Mouse (Mus musculus): Measurements from ENCODE around the gene Atf7ip2. TPM values are rescaled to one million over a fixed set of nuclear protein-coding genes. Genes with fewer than 3 reads are reported as not detected.

The Atf7ip2 gene
- polyA plus RNA-seq (2021; fragmentation: Nextera tagmentation) = not detected in 2 replicates
- long read RNA-seq, experiment 1 = 0 reads
- long read RNA-seq, experiment 2 = 0 reads

DNA sequence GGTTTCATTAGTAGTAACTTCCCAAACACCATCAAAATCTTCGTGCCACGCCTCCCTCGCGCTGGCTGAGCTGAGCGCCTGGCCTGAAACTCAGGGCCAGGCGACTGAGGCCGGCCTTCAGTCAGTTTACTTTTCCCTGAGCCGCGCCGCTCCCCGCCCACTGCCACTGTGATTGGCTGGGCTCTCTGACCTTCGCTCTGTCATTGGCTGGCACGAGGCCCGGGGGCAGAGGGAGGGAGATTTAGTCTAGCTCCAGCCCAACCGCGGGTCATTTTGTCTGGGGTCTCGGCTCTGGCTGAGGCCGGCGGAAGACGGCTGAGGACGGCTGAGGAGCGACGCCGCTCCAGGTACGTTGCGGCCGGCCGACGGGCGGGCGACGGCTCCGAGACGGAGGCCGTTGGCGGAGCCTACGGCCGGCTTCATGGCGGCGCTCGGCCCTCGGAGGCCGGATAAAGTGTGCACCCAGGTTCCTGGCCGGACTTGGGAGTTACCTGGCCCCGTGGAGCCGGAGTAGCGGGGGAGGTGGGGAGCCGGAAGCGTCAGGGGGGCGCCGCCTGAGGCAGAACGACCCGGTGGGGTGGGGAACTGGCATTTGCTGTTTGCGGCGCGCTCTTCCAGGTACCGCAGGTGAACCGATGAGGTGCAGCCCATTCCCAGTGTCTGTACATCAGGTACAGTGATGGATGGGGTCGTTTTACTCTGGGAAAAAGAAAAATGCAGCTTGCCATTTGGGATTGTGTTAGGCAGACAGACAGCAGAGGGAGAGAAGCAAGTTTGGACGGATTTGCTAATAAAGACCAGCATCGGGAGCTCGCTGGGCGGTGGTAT lies at the start of gene Atf7ip2:
Atf7ip2 (plus strand) TSS at position 34 of the 828 bp plus-strand sequence.

DNA sequence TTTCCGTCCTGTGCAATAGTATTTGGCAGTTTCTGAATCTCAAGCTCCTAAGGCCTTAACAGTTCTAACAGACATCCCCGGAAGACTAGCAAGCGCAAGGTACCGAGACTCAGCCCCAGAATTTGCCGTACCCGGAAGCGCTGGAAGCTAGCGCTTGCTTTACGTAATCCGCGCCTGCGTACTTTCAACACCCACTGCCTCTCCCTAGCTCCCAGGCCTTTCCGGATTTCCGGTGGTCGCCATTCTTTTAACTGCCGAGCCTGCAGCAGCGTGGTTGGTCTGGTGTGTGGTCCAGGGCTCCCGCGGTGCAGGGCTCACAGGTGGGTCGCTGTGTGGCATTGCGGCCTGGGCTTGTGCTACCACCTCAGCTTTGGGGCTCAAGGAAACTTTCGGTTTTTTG lies 22.5 kb upstream of the Atf7ip2 start, which contains the start of gene Rpl39l:
Rpl39l (plus strand) TSS at position 222 of the 400 bp plus-strand sequence.

Other genes with a start within 250 kb of the Atf7ip2 start
- 22.2 and 23.3 TPM in 2 replicates for gene Grin2a, start 197.2 kb upstream of the Atf7ip2 start, polyA plus RNA-seq (2021; fragmentation: Nextera tagmentation)
- gene Rpl39l, start 22.5 kb upstream of the Atf7ip2 start, polyA plus RNA-seq (2021; fragmentation: Nextera tagmentation) = 0.20 and 0.85 TPM in 2 replicates
- gene Emp2, start 121.3 kb downstream of the Atf7ip2 start, polyA plus RNA-seq (2021; fragmentation: Nextera tagmentation) = 8.4 and 11.8 TPM in 2 replicates
- 9.7 and 12.5 TPM in 2 replicates for gene Tekt5, start 202.8 kb downstream of the Atf7ip2 start, polyA plus RNA-seq (2021; fragmentation: Nextera tagmentation)
- 15.3 and 21.4 TPM in 2 replicates for gene Nubp1, start 219.2 kb downstream of the Atf7ip2 start, polyA plus RNA-seq (2021; fragmentation: Nextera tagmentation)